Mouse (Mus musculus) spleen, adult 2 months (tissue): ENCODE measurements around the gene Tbl3. TPM values are rescaled to one million over a fixed set of nuclear protein-coding genes. Genes with fewer than 3 reads are reported as not detected.

Experiments
- DNase-seq, 2 experiments: peaks; one replicate each; pipeline versions ENCODE4 v3.0.0 to v3.0.0-alpha.2; 2012 to 2021; ENCODE audit warnings: low spot score in 2 of 2, low read depth in 1 of 2
- H3K27ac ChIP-seq: fragments of 200-500 bp; 2 replicates; pipeline ENCODE4 v1.5.1; 2012; ENCODE audit warnings: low read length, inconsistent platforms; ENCODE audit not compliant: insufficient read depth
- H3K27me3 ChIP-seq: fragments of 200-500 bp; 2 replicates; pipeline ENCODE4 v1.6.1; 2012; ENCODE audit warnings: mild to moderate bottlenecking, moderate library complexity, low read length, inconsistent platforms; ENCODE audit not compliant: control insufficient read depth, insufficient read depth
- H3K36me3 ChIP-seq: fragments of 200-500 bp; 2 replicates; pipeline ENCODE4 v1.6.1; 2012; ENCODE audit warnings: mild to moderate bottlenecking, low read length, inconsistent platforms; ENCODE audit not compliant: control insufficient read depth, insufficient read depth
- H3K4me1 ChIP-seq: fragments of 200-500 bp; 2 replicates; pipeline ENCODE4 v1.6.1; 2011; ENCODE audit warnings: inconsistent platforms; ENCODE audit not compliant: control insufficient read depth, insufficient read depth, insufficient read length
- H3K4me3 ChIP-seq: fragments of 200-500 bp; 2 replicates; pipeline ENCODE4 v1.5.1; 2011; ENCODE audit warnings: mild to moderate bottlenecking, inconsistent platforms; ENCODE audit not compliant: insufficient read depth, insufficient read length; ENCODE audit errors: extremely low read depth
- CTCF ChIP-seq: fragments of 200-500 bp; IDR thresholded peaks from 2 replicates; pipeline ENCODE4 v1.5.1; 2011; ENCODE audit warnings: mild to moderate bottlenecking, inconsistent platforms; ENCODE audit not compliant: insufficient read depth, insufficient read length, insufficient replicate concordance; ENCODE audit errors: extremely low read depth
- POLR2A ChIP-seq: fragments of 200-500 bp; IDR thresholded peaks from 2 replicates; pipeline ENCODE4 v1.6.1; 2011; ENCODE audit warnings: low read depth, low read length, inconsistent platforms
- WGBS: fragments of 180-500 bp; shearing (Covaris S2); methylation state at CpG from one replicate; pipeline ENCODE4 v1.1.7; 2018; 5-methylcytosine and 5-hydroxymethylcytosine counted together
- polyA plus RNA-seq: library from polyadenylated mRNA; depleted of rRNA; stranded (reverse); fragments of >200 nt; gene quantifications from 2 replicates; pipeline ENCODE4 v1.2.3, GENCODE M21; 2012

The Tbl3 gene
- polyA plus RNA-seq, 1 experiment = 52.5 TPM

DNA sequence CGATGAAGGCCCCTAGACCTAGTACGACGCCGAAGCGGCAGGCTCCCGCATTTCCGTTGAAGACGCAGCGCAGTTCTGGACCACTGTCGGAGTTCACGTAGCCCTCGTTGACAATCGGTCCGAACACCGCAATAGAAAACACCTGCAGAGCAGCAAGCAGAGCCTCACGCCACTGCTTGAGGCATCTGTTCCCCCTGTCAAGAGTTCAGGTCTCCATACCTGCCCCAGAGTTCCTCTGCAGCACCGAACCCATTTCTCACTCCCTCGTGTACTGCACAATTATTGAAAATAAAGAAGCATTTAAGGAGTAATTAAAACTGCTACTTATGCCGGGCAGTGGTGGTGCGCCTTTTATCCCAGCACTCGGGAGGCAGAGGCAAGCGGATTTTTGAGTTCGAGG is 19.9 kb downstream of the Tbl3 start:
- 21% methylated on average over 23 of the region's 23 CpGs for WGBS
- TF ChIP-seq CTCF = no peak
- TF ChIP-seq POLR2A = no peak
- no peak for DNase-seq
- Histone ChIP-seq H3K27me3 (peaks cover 16% of the 10 kb centered on the region), H3K36me3 (no peaks in the 10 kb centered on the region), H3K27ac (no peak overlapping the region), H3K4me1 (peaks cover 17% of the 10 kb centered on the region), H3K4me3 (peak overlapping the region; percentile 65)

GRCm38 (mm10) chr17:24687146-24687595 is 20.3 kb downstream of the Tbl3 start:
- H3K27ac ChIP-seq = no peak overlapping the region
- peaks cover 16% of the 10 kb centered on the region for H3K27me3 ChIP-seq
- TF ChIP-seq POLR2A (no peak), CTCF (no peak)
- under 1% methylated on average over 25 of the region's 25 CpGs for WGBS
- peak in 1 of 2 experiments; percentile 42 for DNase-seq
- peaks cover 17% of the 10 kb centered on the region for H3K4me1 ChIP-seq
- no peaks in the 10 kb centered on the region for H3K36me3 ChIP-seq
- H3K4me3 ChIP-seq = peak overlapping the region; percentile 65

DNA sequence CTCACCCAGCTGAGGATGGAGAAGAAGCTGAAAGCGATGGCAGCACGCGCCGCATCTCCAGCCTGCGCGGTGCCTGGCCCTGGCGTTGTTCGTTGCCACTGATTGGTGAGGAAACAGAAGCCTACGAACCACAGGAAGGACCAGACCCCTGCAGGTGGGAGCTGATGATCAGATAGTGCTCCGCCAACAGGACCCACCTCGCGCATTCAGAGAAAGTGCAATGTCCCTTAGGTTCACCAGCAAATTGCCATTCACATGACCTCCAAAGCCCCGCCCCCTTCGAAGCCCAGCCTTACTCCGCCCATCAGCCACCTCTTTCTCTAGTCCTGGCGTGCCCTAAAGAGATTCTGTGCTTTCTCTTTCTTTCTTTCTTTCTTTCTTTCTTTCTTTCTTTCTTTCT is 20.9 kb downstream of the Tbl3 start:
- peak in 1 of 2 experiments; percentile 50 for DNase-seq
- H3K36me3 ChIP-seq = peaks cover under 1% of the 10 kb centered on the region; the same call in 1 of the 2 replicates
- H3K4me3 ChIP-seq = 0 out of 2 replicates have a peak overlapping the region, but pooled peaks have one; percentile 14
- peaks cover 17% of the 10 kb centered on the region for H3K4me1 ChIP-seq
- H3K27ac ChIP-seq = no peak overlapping the region
- TF ChIP-seq POLR2A = no peak
- TF ChIP-seq CTCF = no peak
- 49% methylated on average over 16 of the region's 16 CpGs for WGBS
- peaks cover 16% of the 10 kb centered on the region for H3K27me3 ChIP-seq

- Histone ChIP-seq H3K4me3 (no peak overlapping the region), H3K36me3 (peaks cover 37% of the 10 kb centered on the region)
Measured at GRCm38 (mm10) chr17:24677500-24678080, 29.9 kb downstream of the Tbl3 start.

GRCm38 (mm10) chr17:24676877-24677276 is 30.6 kb downstream of the Tbl3 start:
- no peak for TF ChIP-seq CTCF
- TF ChIP-seq POLR2A = no peak
- no peak for DNase-seq
- 82% methylated on average over 5 of the region's 5 CpGs for WGBS
- H3K4me3 ChIP-seq = no peak overlapping the region
- H3K36me3 ChIP-seq = peaks cover 37% of the 10 kb centered on the region
- no peaks in the 10 kb centered on the region for H3K27me3 ChIP-seq
- H3K4me1 ChIP-seq = peaks cover 3% of the 10 kb centered on the region; the same call in 1 of the 2 replicates
- H3K27ac ChIP-seq = no peak overlapping the region

More at GRCm38 (mm10) chr17:24677500-24678080, 29.9 kb downstream of the Tbl3 start:
- TF ChIP-seq POLR2A (no peak), CTCF (no peak)
- Histone ChIP-seq H3K27ac (no peak overlapping the region), H3K4me1 (no peaks in the 10 kb centered on the region), H3K27me3 (no peaks in the 10 kb centered on the region)
- no peak for DNase-seq
- WGBS = 94% methylated on average over 24 of the region's 24 CpGs

DNA sequence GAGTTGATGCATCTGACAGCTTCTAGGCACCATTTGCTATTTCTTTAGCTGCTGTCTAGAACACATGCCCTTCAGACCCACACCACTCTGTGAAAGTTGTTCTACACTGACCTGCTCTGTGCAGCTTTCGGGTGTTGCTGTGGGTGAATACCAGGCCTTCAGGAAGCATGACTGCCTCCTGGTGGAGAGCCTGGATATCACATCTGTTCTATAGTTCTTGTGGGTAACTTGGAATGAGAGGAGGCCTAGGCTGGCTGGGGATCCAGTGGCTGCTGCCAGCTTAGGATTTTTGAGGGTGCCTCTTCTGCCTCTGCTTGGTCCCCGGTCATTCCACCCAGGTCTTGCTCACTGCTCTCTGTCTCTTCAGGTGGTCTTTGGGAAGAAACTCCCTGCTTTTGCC is 31.3 kb downstream of the Tbl3 start:
- Histone ChIP-seq H3K36me3 (peaks cover 33% of the 10 kb centered on the region), H3K27ac (no peak overlapping the region), H3K27me3 (no peaks in the 10 kb centered on the region), H3K4me3 (no peak overlapping the region), H3K4me1 (peaks cover 5% of the 10 kb centered on the region; the same call in 1 of the 2 replicates)
- DNase-seq = peak; percentile 56 to 66
- 70% methylated on average over 2 of the region's 2 CpGs for WGBS
- TF ChIP-seq CTCF (peak; percentile 67; the same call in 1 of the 2 replicates), POLR2A (no peak)

- no peak overlapping the region for H3K27ac ChIP-seq
- TF ChIP-seq POLR2A (no peak), CTCF (no peak)
- 52% methylated on average over 7 of the region's 7 CpGs for WGBS
Measured at GRCm38 (mm10) chr17:24674277-24674676, 33.2 kb downstream of the Tbl3 start.

More at GRCm38 (mm10) chr17:24674277-24674676, 33.2 kb downstream of the Tbl3 start:
- no peak overlapping the region for H3K4me3 ChIP-seq
- no peak for DNase-seq
- no peaks in the 10 kb centered on the region for H3K27me3 ChIP-seq
- H3K4me1 ChIP-seq = peaks cover 12% of the 10 kb centered on the region; the same call in 1 of the 2 replicates
- H3K36me3 ChIP-seq = peaks cover 16% of the 10 kb centered on the region
